Mouse (Mus musculus): ENCODE measurements around the gene Gm20708. TPM values are rescaled to one million over a fixed set of nuclear protein-coding genes. Genes with fewer than 3 reads are reported as not detected.

Gm20708 gene
- total RNA-seq, 2 experiments from 2014 or later: 3.1 to 4.3 TPM

DNA sequence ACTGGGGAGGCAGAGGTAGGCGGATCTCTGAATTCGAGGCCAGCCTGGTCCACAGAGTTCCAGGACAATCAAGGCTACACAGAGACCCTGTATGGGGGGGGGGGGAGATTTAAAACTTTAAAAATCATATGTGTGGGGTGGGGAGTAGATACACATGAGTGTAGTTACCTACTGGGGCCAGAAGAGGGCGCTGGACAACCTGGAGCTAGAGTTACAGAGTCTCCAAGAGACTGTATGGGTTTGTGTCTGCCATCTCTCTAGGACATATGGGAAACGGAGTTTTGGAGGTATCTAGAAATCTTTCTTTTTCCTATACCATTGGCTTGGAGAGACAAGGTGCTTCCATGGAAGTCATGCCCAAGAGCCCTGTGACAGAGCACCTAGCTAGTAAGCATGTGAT is 65.0 kb downstream of the Gm20708 start:
- intact Hi-C loops (cut with DNase I): loop anchor here (5.0 kb wide), 1 partner anchor 93 kb away; no protein-coding TSS in a partner anchor
- peak in 1 of 2 experiments; percentile 33 for DNase-seq (ENCODE audit: extremely low spot score in 1 of 2, low spot score in 2 of 2)

DNA sequence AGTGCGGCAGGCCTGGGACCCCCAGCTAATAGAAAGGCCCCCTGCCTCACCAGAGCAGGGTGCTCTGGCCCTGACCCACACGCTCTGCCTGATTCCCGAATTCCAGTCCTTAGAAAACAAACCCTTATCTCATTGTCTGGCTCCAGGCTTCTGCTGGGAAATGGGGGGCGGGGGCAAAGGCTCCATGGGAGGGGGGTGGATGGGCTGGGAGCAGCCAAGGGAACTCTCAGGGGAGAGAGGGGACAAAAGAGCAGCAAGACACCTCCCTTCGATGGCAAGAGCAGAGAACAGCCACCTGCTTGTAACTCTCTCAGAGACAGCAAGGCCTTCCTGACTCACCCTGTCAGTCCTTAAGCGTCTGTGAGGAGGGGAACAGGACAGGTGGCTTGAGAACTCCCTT is 66.2 kb downstream of the Gm20708 start:
- DNase-seq (ENCODE audit: extremely low spot score in 1 of 2, low spot score in 2 of 2): no peak
- intact Hi-C loops (cut with DNase I): no loop called here

DNA sequence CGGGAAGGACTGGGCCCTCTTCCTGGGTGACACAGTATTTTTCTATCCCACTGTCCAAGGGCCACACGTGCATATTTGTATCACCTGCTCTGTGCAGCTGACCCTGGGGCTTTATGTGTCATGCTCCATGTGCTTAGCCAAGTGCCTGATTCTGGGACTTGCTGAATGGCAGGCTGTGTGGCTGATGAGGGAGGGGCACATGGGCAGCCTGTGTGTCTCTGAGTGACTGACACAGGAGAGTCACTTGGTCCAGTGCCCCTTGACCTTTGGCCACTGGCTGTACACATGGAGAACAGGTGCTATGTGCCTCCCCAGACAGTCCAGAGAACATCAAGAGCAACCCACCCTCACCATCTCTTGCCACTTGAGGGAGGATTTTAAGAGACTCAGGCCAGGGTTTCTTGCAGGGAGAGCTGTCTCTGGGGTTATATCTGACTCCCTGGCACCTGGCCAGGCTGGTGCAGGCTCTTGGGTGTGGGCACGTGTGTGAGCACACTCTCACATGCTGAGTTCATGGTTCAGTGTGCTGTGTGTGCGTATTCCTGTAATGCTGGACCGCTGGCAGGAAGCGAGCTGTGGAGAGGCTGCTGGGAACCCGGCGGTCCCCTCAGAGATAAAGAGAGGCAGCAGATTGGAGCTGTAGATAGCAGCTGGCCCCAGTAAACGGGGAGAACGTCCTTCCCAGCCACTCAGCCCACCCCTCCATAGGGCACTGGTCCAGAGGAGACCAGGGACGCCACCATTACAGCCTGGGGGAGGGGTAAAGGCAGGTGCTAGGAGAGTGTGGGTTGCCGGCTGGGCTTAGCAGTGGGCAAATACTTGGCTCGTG is 68.7 kb downstream of the Gm20708 start:
- intact Hi-C loops (cut with DNase I): no loop called here
- peak in 1 of 2 experiments; percentile 77 for DNase-seq (ENCODE audit: extremely low spot score in 1 of 2, low spot score in 2 of 2)

DNA sequence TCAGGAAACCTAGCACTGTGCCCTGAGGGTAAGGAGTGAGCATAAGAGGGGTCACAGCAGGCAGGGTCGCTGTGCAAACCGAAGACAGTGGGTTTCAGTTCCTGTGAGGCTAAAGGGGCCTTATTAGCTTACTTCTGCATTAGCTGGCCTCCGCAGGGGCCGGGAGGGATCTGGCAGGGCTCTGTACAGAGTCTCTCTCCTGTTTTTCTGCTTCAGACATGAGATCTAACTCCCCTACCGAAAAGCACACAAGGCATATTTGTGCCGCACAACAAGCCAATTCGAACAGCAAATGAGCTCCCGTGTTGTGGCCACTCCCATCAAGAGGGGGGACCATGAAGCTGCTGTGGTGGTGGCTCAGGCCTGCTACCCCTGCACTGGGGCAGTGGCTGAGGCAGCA is 69.4 kb downstream of the Gm20708 start:
- intact Hi-C loops (cut with DNase I): no loop called here
- DNase-seq (ENCODE audit: extremely low spot score in 1 of 2, low spot score in 2 of 2): peak in 1 of 2 experiments; percentile 47

DNA sequence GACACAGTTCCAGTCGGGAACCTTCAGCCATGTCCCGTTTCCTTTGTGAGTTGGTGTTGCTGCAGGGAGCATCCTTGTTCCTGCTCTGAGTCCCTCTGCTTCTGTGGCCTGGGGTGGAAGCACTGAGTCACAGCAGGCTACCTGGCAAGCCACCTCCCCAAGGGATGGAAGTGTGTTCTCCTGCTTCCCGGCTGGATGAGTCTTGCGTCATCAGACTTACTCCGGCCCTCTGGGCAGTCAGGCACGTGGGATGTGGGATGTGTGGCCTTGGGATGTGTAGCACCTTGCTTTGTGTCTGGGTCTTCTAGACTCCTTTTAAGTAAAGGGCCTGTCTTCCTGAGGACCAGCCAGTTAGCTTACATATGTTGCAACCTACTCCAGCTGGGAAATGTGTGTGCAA is 70.2 kb downstream of the Gm20708 start:
- intact Hi-C loops (cut with DNase I): no loop called here
- DNase-seq (ENCODE audit: extremely low spot score in 1 of 2, low spot score in 2 of 2): no peak

DNA sequence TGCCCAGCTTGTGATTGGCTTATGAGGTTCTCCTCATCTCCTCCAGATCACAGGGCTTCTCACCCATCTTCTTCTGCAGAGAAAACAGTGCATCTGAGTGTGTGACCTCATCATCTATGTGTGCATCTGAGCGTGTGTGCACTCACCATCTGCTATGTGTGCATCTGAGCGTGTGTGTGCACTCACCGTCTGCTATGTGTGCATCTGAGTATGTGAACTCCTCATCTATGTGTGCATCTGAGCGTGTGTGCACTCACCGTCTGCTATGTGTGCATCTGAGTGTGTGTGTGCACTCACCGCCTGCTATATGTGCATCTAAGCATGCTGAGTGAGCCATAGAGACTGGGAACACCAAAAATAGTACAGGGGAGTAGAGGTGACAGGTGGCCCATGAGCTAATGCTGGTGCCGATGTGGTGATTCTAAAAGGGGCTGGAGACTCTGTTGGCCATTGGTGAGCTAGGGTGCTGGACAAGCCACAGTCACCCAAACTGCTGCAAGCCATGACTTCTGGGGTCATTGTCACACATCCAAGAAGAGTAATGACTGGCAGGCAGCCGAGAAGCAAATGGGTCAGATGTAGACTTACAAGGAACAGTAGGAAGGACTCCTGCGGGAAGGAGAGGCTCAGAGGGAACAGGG is 71.0 kb downstream of the Gm20708 start:
- intact Hi-C loops (cut with DNase I): no loop called here
- DNase-seq (ENCODE audit: extremely low spot score in 1 of 2, low spot score in 2 of 2): no peak

DNA sequence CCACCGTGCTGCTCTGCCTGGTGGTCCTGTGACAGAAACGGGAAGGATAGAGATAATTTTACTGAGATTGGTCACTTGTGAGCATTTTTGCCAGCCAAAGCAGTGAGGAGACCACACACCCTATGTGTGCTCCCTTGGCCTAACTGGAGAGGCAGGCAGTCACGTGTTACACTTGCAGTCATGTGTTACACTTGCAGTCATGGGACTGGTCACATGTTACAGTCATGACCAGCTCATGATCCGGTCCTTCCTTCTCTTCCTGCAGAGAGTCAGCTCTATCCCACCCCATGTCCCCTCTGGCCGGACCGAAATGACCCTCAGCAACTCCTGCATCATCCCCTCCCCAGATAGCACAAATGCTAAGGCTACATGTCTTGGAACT is 71.5 kb downstream of the Gm20708 start:
- DNase-seq (ENCODE audit: extremely low spot score in 1 of 2, low spot score in 2 of 2): no peak
- intact Hi-C loops (cut with DNase I): no loop called here

DNA sequence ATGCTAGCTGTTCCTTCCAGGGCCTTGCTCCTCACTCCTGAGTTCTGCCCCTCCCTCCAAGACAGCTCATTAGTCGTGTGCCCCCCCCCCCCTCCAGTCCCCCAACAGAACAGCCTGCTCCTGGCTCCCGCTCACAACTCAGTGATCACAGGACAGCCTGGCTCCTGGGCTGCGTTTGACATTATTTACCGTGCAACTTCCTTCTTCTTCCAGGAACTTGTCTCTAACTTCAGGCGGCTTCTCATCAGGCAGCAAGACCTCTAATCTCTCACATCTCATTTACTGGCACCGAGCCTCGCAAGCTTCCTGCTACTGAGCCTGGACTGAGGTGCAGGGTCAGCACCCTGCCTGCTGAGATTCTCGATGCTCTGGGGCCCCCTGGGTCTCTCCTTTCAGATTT is 72.3 kb downstream of the Gm20708 start:
- intact Hi-C loops (cut with DNase I): no loop called here

DNA sequence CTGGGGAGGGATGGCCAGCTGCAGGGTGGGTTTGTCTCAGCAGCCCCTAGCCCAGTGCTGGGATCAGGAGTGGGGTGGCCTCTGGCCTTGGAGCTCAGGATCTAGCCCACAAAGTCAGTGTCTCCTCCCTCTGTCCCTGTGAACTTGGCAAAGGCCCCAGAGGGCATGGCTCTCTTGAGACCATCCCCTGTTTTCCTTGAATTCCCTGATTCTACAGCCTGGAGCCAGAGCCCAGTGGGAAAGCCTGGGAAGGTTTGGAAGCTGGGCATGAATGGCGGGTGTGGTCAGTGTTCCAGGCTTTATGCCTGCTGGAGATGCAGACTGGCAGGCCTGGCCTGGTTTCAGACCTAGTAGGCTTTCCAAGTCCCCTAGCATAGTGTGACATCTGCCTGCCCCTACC is 72.7 kb downstream of the Gm20708 start:
- intact Hi-C loops (cut with DNase I): no loop called here
- peak in 1 of 2 experiments; percentile 32 for DNase-seq (ENCODE audit: extremely low spot score in 1 of 2, low spot score in 2 of 2)

More for the DNA sequence above, 72.3 kb downstream of the Gm20708 start:
- DNase-seq (ENCODE audit: extremely low spot score in 1 of 2, low spot score in 2 of 2): peak in 1 of 2 experiments; percentile 64

DNA sequence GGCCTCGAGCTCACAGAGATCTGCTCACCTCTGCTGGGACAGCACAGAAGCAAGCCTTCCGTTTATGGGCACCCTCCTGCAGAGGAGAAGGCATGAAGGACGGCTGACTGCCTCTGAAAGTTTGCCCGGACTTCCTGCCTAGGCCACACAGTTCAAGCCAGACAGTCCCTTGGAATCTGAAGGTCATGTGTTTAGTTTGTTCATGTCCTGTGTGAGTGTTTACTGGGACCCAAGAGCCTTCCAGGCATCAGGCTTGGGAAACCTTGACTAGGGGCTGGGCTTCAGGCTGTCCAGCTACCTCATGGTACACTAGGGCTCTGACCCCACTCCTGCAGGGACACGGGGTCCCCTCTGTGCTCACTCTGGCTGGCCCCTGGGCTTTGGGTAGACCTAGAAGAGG is 76.5 kb downstream of the Gm20708 start:
- DNase-seq (ENCODE audit: extremely low spot score in 1 of 2, low spot score in 2 of 2): no peak
- intact Hi-C loops (cut with DNase I): no loop called here

DNA sequence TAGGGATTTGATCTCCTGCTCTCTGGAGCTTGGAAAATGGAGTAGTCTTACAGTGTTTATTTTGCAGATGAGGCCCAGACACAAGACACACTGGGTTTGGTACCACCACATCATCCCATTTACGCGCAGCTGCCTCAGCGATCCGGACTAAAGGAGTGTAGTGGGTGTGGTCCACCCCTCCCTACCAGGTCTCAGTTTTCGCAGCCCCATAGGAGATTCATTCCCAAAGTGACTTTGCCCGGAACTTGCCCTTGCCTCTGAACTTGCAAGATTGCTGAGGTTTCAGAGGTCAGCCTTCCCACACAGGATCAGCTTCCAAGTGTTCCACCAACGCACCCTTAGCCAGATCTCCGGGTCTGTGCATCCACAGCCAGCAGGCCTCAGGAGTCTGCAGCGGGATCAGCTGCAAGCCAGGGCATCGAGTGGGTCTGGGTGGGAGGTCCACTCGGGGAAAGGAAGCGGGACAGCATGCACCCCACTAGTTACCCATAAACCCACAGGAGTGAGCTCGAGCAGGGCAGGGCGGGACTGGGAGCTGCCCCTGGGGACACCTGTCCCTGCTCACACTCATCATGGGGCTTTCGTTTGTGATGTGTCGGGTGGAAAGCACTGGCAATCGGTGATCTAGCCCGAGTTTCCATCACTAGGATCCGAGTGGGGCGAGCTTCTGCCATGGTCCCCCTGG is 78.8 kb downstream of the Gm20708 start:
- intact Hi-C loops (cut with DNase I): no loop called here

DNA sequence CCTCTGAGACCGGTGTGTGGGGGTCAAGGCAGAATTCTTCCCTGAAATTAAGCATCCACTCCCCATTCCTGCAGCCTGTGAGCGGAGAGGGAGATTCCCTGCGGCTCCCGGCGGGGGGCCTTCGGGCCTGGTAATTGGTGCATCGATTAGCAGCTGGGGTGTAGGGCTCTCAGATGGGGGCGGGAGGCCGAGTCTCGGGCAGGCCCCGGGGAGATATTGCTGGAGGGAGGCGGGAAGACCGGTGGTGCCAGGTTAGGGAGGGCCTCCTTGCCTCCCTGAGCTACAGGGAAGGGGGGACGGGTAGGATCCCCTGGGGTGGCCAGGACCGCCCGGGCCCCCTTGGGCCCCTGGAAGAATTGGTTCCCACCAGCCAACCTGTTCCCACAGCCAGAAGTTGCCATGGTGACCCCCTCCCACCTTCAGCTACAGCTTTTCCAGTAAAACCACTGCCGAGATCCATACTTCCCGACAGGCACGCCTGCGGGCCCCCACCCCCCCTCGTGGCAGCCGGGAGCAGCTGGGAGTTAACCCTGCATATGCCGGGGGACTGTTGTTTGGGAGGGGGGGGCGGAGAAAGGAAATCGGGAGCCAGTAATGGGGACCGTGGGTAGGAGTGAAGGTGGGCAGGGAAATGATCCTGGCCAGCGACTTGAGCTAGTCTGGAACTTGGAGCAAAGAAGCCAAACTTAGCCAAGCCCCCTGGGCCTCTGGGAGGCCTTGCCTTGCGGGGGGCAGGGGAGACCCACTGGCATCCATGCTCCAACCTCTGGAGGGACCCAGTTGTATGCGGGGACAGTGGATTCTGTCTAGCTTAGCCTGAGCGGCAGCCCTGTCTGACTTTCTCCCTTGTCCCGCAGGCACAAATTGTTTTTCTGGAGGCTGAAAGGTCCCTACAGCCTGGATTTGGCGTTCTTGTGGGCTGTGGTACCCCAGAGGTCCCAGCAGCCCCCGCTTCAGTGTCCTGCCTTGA is 79.7 kb downstream of the Gm20708 start:
- intact Hi-C loops (cut with DNase I): no loop called here
- DNase-seq (ENCODE audit: extremely low spot score in 1 of 2, low spot score in 2 of 2): peak in 1 of 2 experiments; percentile 64

More for the DNA sequence above, 78.8 kb downstream of the Gm20708 start:
- DNase-seq (ENCODE audit: extremely low spot score in 1 of 2, low spot score in 2 of 2): no peak

Other genes starting within 250 kb of the Gm20708 start
- gene Tnrc6c, start 155.4 kb upstream of the Gm20708 start, total RNA-seq (2021): 10 to 100 TPM; 63.5 to 71.0 TPM
- gene Tmc8, start 27.6 kb upstream of the Gm20708 start, total RNA-seq (2021): 1 to 10 TPM in 1 of 2 experiments, under 1 TPM in 1; 0.79 to 1.5 TPM
- gene Tmc6, start 27.5 kb upstream of the Gm20708 start, total RNA-seq (2021): 1 to 10 TPM; 4.7 to 4.8 TPM
- not detected for gene 6030468B19Rik, start 12.0 kb upstream of the Gm20708 start, total RNA-seq (2021)
- gene Syngr2, start within 50 bp of the Gm20708 start, total RNA-seq (2021): 10 to 100 TPM in 1 of 2 experiments, 1 to 10 TPM in 1; 7.5 to 10.9 TPM
- 10 to 100 TPM in 1 of 2 experiments, 1 to 10 TPM in 1; 8.7 to 10.1 TPM for gene Afmid, start 16.3 kb downstream of the Gm20708 start, total RNA-seq (2021)
- gene Tk1, start 16.4 kb downstream of the Gm20708 start, total RNA-seq (2021): 1 to 10 TPM; 2.6 to 4.4 TPM
- gene Birc5, start 39.6 kb downstream of the Gm20708 start, total RNA-seq (2021): 1 to 10 TPM; 3.7 to 4.6 TPM
- gene Tmem235, start 51.1 kb downstream of the Gm20708 start, total RNA-seq (2021): under 1 TPM in 1 of 2 experiments, not detected in 1; 0.36 TPM
- 1 to 10 TPM; 3.1 to 4.0 TPM for gene Tha1, start 63.8 kb downstream of the Gm20708 start, total RNA-seq (2021)
- gene Socs3, start 160.4 kb downstream of the Gm20708 start, total RNA-seq (2021): 1 to 10 TPM; 2.3 to 2.6 TPM
- 10 to 100 TPM; 58.6 to 62.3 TPM for gene Pgs1, start 176.6 kb downstream of the Gm20708 start, total RNA-seq (2021)

All from left cerebral cortex, postnatal 10 days (tissue).